Mouse (Mus musculus): ENCODE results near the gene Smap2. TPM values are rescaled to one million over a fixed set of nuclear protein-coding genes. Genes with fewer than 3 reads are reported as not detected.

Smap2 gene
- total and polyA plus RNA-seq, 3 experiments, result 20.1 to 110 (median 29.1) TPM

- peaks cover 39 to 83% of the 10 kb centered on the region in 2 experiments for H3K36me3 ChIP-seq (replicated peaks in 1 of 2; ENCODE audit: control insufficient read depth in 1 of 2, insufficient read depth in 1 of 2, low read length in 1 of 2)
- DNase-seq (ENCODE audit: extremely low read depth), result peak; percentile 47
- H3K27me3 ChIP-seq (replicated peaks), result no peaks in the 10 kb centered on the region
- dilution Hi-C loops (cut with MboI; ENCODE audit: extremely low pct_ligation_motif_present, extremely low pct_unique_long_range_greater_than_20kb, low sequenced_read_pairs) (no loop called here), in situ Hi-C loops (cut with MboI; ENCODE audit: low pct_ligation_motif_present, low pct_unique_long_range_greater_than_20kb, low sequenced_read_pairs) (no loop called here)
- H3K9ac ChIP-seq (ENCODE audit: insufficient read depth, low read depth), result no peak overlapping the region
- no peak overlapping the region for H3K27ac ChIP-seq (ENCODE audit: insufficient read depth, low read depth)
- H3K79me2 ChIP-seq (replicated peaks; ENCODE audit: control insufficient read depth, extremely low read depth, insufficient read depth, poor library complexity, severe bottlenecking), result no peaks in the 10 kb centered on the region
- H3K9me3 ChIP-seq (replicated peaks; ENCODE audit: low read length), result no peaks in the 10 kb centered on the region
- H3K4me1 ChIP-seq (ENCODE audit: control insufficient read depth in 1 of 2, insufficient read depth in 2 of 2), result peaks cover 4 to 57% of the 10 kb centered on the region in 2 experiments
- H3K4me3 ChIP-seq (replicated peaks in 1 of 3; ENCODE audit: low read depth in 2 of 3, low read length in 2 of 3, poor library complexity in 1 of 3), result no peak overlapping the region
- 0 out of 2 replicates have a peak, but pooled peaks have one; percentile 24 for TF ChIP-seq IRF4 (IDR thresholded peaks at IDR 0.05; ENCODE audit: low read depth, low read length)
- no peak for TF ChIP-seq MYC (IDR thresholded peaks at IDR 0.05; ENCODE audit: low read depth, low read length)
- no peak for TF ChIP-seq NELFE (IDR thresholded peaks at IDR 0.05; ENCODE audit: low read depth, low read length)
- no peak for TF ChIP-seq E2F4 (IDR thresholded peaks at IDR 0.05; ENCODE audit: insufficient replicate concordance, low read depth, low read length)
- TF ChIP-seq EP300 (IDR thresholded peaks at IDR 0.05; ENCODE audit: low read length), result no peak
- no peak overlapping the region for H3K4me2 ChIP-seq (ENCODE audit: insufficient read depth, low read depth, poor library complexity, severe bottlenecking)
Measured at GRCm38 (mm10) chr4:120978221-120978620, 38.8 kb downstream of the Smap2 start.

- dilution Hi-C loops (cut with MboI; ENCODE audit: extremely low pct_ligation_motif_present, extremely low pct_unique_long_range_greater_than_20kb, low sequenced_read_pairs), result no loop called here
Measured at GRCm38 (mm10) chr4:120975428-120975734, 41.7 kb downstream of the Smap2 start.

GRCm38 (mm10) chr4:120974711-120975427, 42.2 kb downstream of the Smap2 start:
- DNase-seq (ENCODE audit: extremely low read depth), result peak; percentile 31
- Histone ChIP-seq H3K36me3 (replicated peaks in 1 of 2; ENCODE audit: control insufficient read depth in 1 of 2, insufficient read depth in 1 of 2, low read length in 1 of 2) (peaks cover 38 to 81% of the 10 kb centered on the region in 2 experiments), H3K27me3 (replicated peaks) (no peaks in the 10 kb centered on the region), H3K79me2 (replicated peaks; ENCODE audit: control insufficient read depth, extremely low read depth, insufficient read depth, poor library complexity, severe bottlenecking) (no peaks in the 10 kb centered on the region), H3K4me2 (ENCODE audit: insufficient read depth, low read depth, poor library complexity, severe bottlenecking) (no peak overlapping the region), H3K27ac (ENCODE audit: insufficient read depth, low read depth) (no peak overlapping the region), H3K9me3 (replicated peaks; ENCODE audit: low read length) (no peaks in the 10 kb centered on the region), H3K4me1 (ENCODE audit: control insufficient read depth in 1 of 2, insufficient read depth in 2 of 2) (peaks cover 4 to 47% of the 10 kb centered on the region in 2 experiments), H3K9ac (ENCODE audit: insufficient read depth, low read depth) (no peak overlapping the region), H3K4me3 (replicated peaks in 1 of 3; ENCODE audit: low read depth in 2 of 3, low read length in 2 of 3, poor library complexity in 1 of 3) (no peak overlapping the region)
- no peak for TF ChIP-seq EP300 (IDR thresholded peaks at IDR 0.05; ENCODE audit: low read length)
- peak; percentile 31; the same call in 1 of the 2 replicates for TF ChIP-seq BHLHE40 (IDR thresholded peaks at IDR 0.05; ENCODE audit: low read depth, low read length)
- TF ChIP-seq CHD1 (IDR thresholded peaks at IDR 0.05; ENCODE audit: low read depth, low read length), result no peak
- TF ChIP-seq MAX (IDR thresholded peaks at IDR 0.05; ENCODE audit: low read length), result peak; percentile 79
- TF ChIP-seq MYC (IDR thresholded peaks at IDR 0.05; ENCODE audit: low read depth, low read length), result peak; percentile 73
- dilution Hi-C loops (cut with MboI; ENCODE audit: extremely low pct_ligation_motif_present, extremely low pct_unique_long_range_greater_than_20kb, low sequenced_read_pairs) (no loop called here), in situ Hi-C loops (cut with MboI; ENCODE audit: low pct_ligation_motif_present, low pct_unique_long_range_greater_than_20kb, low sequenced_read_pairs) (no loop called here)

More at GRCm38 (mm10) chr4:120975428-120975734, 41.7 kb downstream of the Smap2 start:
- Histone ChIP-seq H3K9me3 (replicated peaks; ENCODE audit: low read length) (no peaks in the 10 kb centered on the region), H3K9ac (ENCODE audit: insufficient read depth, low read depth) (no peak overlapping the region), H3K79me2 (replicated peaks; ENCODE audit: control insufficient read depth, extremely low read depth, insufficient read depth, poor library complexity, severe bottlenecking) (no peaks in the 10 kb centered on the region), H3K27ac (ENCODE audit: insufficient read depth, low read depth) (no peak overlapping the region), H3K4me3 (replicated peaks in 1 of 3; ENCODE audit: low read depth in 2 of 3, low read length in 2 of 3, poor library complexity in 1 of 3) (no peak overlapping the region), H3K4me2 (ENCODE audit: insufficient read depth, low read depth, poor library complexity, severe bottlenecking) (no peak overlapping the region), H3K4me1 (ENCODE audit: control insufficient read depth in 1 of 2, insufficient read depth in 2 of 2) (peaks cover 4 to 51% of the 10 kb centered on the region in 2 experiments), H3K36me3 (replicated peaks in 1 of 2; ENCODE audit: control insufficient read depth in 1 of 2, insufficient read depth in 1 of 2, low read length in 1 of 2) (peaks cover 40 to 82% of the 10 kb centered on the region in 2 experiments), H3K27me3 (replicated peaks) (no peaks in the 10 kb centered on the region)
- in situ Hi-C loops (cut with MboI; ENCODE audit: low pct_ligation_motif_present, low pct_unique_long_range_greater_than_20kb, low sequenced_read_pairs), result no loop called here
- TF ChIP-seq MYC (IDR thresholded peaks at IDR 0.05; ENCODE audit: low read depth, low read length), result no peak
- TF ChIP-seq NELFE (IDR thresholded peaks at IDR 0.05; ENCODE audit: low read depth, low read length), result no peak
- no peak for TF ChIP-seq NRF1 (IDR thresholded peaks at IDR 0.05; ENCODE audit: low read depth, low read length)
- no peak for TF ChIP-seq POLR2A (IDR thresholded peaks at IDR 0.05; ENCODE audit: low read depth, low read length)
- no peak for TF ChIP-seq PAX5 (IDR thresholded peaks at IDR 0.05; ENCODE audit: low read length)
- no peak for TF ChIP-seq TBP (conservative IDR thresholded peaks at IDR 0.05; ENCODE audit: low read depth, low read length)
- TF ChIP-seq KAT2A (IDR thresholded peaks at IDR 0.05; ENCODE audit: insufficient replicate concordance, low read length), result no peak
- no peak for TF ChIP-seq UBTF (IDR thresholded peaks at IDR 0.05; ENCODE audit: low read depth, low read length)
- no peak for TF ChIP-seq TCF12 (IDR thresholded peaks at IDR 0.05; ENCODE audit: low read depth, low read length)
- no peak for TF ChIP-seq MXI1 (IDR thresholded peaks at IDR 0.05; ENCODE audit: low read depth, low read length)
- DNase-seq (ENCODE audit: extremely low read depth), result no peak
